Mouse (Mus musculus) limb, embryonic 10.5 days (tissue): ENCODE measurements around the gene Pif1. TPM values are rescaled to one million over a fixed set of nuclear protein-coding genes. Genes with fewer than 3 reads are reported as not detected.

Source experiments
- DNase-seq: peaks from one replicate; pipeline ENCODE4 v3.0.0-alpha.2; 2017; ENCODE audit warnings: low spot score
- H3K27ac ChIP-seq: fragments of 300-500 bp; sonication (generic); 2 replicates; pipeline ENCODE4 v1.5.1; 2016; ENCODE audit warnings: mild to moderate bottlenecking
- H3K27me3 ChIP-seq: fragments of 300-500 bp; sonication (generic); 2 replicates; pipeline ENCODE4 v1.6.1; 2016; ENCODE audit warnings: low read depth, mild to moderate bottlenecking; ENCODE audit not compliant: poor library complexity, severe bottlenecking
- H3K36me3 ChIP-seq: fragments of 300-500 bp; sonication (generic); 2 replicates; pipeline ENCODE4 v1.6.1; 2016; ENCODE audit warnings: mild to moderate bottlenecking, moderate library complexity
- H3K4me1 ChIP-seq: fragments of 300-500 bp; sonication (generic); 2 replicates; pipeline ENCODE4 v1.6.1; 2016
- H3K4me3 ChIP-seq: fragments of 300-500 bp; sonication (generic); 2 replicates; pipeline ENCODE4 v1.5.1; 2016; ENCODE audit warnings: mild to moderate bottlenecking, moderate library complexity
- H3K9me3 ChIP-seq: fragments of 300-500 bp; sonication (generic); replicated peaks from 2 replicates; pipeline ENCODE4 v1.6.1; 2016; ENCODE audit warnings: mild to moderate bottlenecking
- WGBS: fragments of 180-500 bp; shearing (Covaris S2); methylation state at CpG from one replicate; pipeline ENCODE4 v1.1.7; 2016; 5-methylcytosine and 5-hydroxymethylcytosine counted together
- polyA plus RNA-seq: library from polyadenylated mRNA; unstranded; fragments of >200 nt; fragmentation: Nextera tagmentation; extraction: Ambion mirVana; gene quantifications from 2 replicates; pipeline ENCODE4 v1.2.1, GENCODE M21; 2016

The Pif1 gene
- polyA plus RNA-seq, 1 experiment from 2014 or later = 26.7 TPM

DNA sequence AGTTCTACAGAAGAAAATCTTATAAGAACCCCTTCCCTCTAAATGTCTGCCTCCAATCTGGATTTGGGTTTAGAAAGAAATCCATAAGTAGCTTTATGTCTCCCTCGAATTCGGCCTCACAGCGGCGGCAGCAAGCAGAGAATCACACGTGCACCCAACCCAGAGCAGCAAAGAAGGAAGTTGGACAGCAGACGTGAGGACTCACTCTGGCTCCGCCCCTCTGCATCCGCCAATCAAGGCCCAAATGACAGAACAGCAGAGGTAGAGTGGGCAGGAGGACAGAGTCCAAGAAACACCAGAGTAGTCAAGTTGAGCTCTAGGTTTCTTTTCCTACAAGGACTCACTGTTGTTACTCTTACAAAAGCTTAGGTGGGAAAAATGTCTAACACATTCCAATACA is 3.9 kb upstream of the Pif1 start:
- 0 out of 2 replicates have a peak overlapping the region, but pooled peaks have one; percentile 23 for H3K27ac ChIP-seq
- no peaks in the 10 kb centered on the region for H3K36me3 ChIP-seq
- peaks cover 41% of the 10 kb centered on the region for H3K4me1 ChIP-seq
- H3K9me3 ChIP-seq = no peaks in the 10 kb centered on the region
- no peaks in the 10 kb centered on the region for H3K27me3 ChIP-seq
- no peak for DNase-seq
- 31% methylated on average over 8 of the region's 8 CpGs for WGBS
- H3K4me3 ChIP-seq = no peak overlapping the region

DNA sequence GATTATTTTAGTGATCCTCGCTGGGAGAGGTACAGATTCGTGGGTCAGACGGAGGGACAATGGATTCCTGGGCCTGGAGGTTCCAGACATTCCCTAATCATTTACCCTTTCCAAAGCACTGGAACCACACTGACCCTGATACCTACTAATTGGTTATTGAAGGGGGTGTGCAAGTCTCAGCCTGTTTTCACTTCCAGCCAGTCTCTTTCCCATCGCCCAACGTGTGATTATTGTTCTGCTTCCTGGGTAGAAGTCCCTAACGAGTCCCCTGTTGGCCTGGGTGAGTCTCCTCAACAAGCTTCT is 261 bp downstream of the Pif1 start:
- H3K4me3 ChIP-seq = peak overlapping the region; percentile 80
- H3K9me3 ChIP-seq = no peaks in the 10 kb centered on the region
- peak overlapping the region; percentile 91 for H3K27ac ChIP-seq
- peaks cover 34% of the 10 kb centered on the region for H3K4me1 ChIP-seq
- no peak for DNase-seq
- WGBS = under 1% methylated on average over 6 of the region's 6 CpGs
- H3K36me3 ChIP-seq = peaks cover 32% of the 10 kb centered on the region
- no peaks in the 10 kb centered on the region for H3K27me3 ChIP-seq

DNA sequence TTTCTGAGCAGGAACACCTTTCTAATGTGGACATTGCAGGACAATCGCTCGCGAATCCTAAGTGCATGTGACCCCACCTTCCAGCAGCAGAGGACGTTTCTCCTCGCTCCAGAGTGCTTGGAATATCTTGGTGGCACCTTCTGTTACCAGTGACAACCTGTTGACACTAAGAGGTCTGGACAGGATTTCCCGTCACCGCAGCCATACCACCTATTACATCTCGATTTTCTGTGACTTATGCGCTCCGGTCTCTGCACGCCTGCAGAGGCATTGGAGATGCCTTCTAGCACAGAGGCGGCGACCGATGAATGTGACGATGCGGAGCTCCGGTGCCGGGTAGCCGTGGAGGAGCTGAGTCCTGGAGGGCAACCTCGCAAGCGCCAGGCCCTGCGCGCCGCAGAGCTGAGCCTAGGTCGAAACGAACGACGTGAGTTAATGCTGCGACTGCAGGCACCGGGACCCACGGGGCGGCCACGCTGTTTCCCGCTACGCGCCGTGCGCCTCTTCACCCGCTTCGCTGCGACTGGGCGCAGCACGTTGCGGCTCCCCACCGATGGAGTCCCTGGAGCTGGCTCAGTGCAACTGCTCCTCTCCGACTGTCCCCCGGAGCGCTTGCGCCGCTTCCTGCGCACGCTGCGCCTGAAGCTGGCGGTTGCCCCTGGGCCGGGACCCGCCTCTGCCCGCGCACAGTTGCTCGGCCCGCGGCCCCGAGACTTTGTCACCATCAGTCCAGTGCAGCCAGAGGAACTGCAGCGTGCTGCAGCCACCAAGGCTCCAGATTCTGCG is 806 bp downstream of the Pif1 start:
- Histone ChIP-seq H3K4me1 (peaks cover 34% of the 10 kb centered on the region), H3K4me3 (peak overlapping the region; percentile 80), H3K27ac (peak overlapping the region; percentile 91), H3K36me3 (peaks cover 38% of the 10 kb centered on the region), H3K9me3 (no peaks in the 10 kb centered on the region), H3K27me3 (no peaks in the 10 kb centered on the region)
- under 1% methylated on average over 64 of the region's 64 CpGs for WGBS
- peak; percentile 71 for DNase-seq

DNA sequence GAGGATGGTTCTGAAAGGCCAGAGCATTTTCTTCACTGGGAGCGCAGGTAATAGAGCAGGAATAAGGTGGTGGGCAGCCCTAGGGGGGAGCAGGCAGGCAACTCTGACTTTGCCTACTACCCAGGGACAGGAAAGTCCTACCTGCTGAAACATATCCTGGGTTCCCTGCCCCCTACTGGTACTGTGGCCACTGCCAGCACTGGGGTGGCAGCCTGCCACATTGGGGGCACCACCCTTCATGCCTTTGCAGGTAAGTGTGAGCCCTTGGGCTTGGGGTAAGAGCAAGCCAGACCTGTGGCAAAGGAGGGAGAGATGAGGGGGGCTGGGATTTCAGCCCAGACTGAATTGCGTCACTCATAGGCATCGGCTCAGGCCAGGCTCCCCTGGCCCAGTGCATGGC is 2.1 kb downstream of the Pif1 start:
- H3K9me3 ChIP-seq = no peaks in the 10 kb centered on the region
- peaks cover 51% of the 10 kb centered on the region for H3K36me3 ChIP-seq
- 93% methylated on average over 3 of the region's 3 CpGs for WGBS
- H3K4me3 ChIP-seq = peak overlapping the region; percentile 80
- no peak for DNase-seq
- no peaks in the 10 kb centered on the region for H3K27me3 ChIP-seq
- no peak overlapping the region for H3K27ac ChIP-seq
- peaks cover 31% of the 10 kb centered on the region for H3K4me1 ChIP-seq

DNA sequence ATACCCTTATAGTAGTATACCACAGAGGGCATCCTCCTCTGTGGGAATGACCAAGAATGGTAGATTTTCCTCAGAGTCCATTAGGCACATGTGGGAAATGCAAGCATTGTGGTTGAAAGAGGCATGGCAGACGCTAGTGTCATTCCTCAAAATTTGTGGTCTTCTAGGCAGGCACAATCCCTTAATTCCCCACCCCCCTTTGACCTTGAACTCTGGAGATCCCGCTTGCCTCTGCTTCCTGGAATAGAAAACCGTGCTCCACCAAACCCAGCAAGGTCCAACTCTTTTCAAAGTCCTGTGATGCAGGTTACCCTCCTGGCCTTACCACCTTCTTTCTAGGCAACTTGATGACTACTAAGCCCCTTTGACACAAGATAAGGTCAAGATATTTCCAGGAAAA is 5.8 kb downstream of the Pif1 start:
- H3K27ac ChIP-seq = no peak overlapping the region
- H3K4me1 ChIP-seq = peaks cover 22% of the 10 kb centered on the region
- H3K9me3 ChIP-seq = no peaks in the 10 kb centered on the region
- no peaks in the 10 kb centered on the region for H3K27me3 ChIP-seq
- peaks cover 71% of the 10 kb centered on the region for H3K36me3 ChIP-seq
- 85% methylated on average over 3 of the region's 3 CpGs for WGBS
- no peak for DNase-seq
- H3K4me3 ChIP-seq = no peak overlapping the region

DNA sequence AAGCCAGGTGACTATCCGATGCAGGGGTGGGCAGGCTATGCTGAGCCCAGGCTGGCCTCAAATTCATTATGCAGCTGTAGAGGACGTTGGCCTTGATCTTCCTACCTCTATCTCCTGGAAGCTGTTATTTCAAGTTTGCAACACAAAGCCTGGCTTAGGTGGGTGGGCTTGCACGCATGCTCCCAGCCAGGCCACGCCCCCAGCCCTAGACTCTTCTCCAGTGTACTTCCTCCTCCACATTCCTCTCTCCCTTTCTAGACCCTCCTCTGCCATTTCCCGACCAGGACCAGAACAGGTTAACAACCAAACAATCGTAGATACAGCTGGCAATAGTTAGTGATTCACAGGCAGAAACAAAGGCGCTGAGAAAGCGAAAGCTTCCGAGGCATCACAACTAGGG is 6.6 kb downstream of the Pif1 start:
- Histone ChIP-seq H3K9me3 (no peaks in the 10 kb centered on the region), H3K27me3 (no peaks in the 10 kb centered on the region), H3K4me3 (no peak overlapping the region), H3K36me3 (peaks cover 71% of the 10 kb centered on the region), H3K27ac (no peak overlapping the region), H3K4me1 (peaks cover 13% of the 10 kb centered on the region)
- 86% methylated on average over 9 of the region's 9 CpGs for WGBS
- no peak for DNase-seq

DNA sequence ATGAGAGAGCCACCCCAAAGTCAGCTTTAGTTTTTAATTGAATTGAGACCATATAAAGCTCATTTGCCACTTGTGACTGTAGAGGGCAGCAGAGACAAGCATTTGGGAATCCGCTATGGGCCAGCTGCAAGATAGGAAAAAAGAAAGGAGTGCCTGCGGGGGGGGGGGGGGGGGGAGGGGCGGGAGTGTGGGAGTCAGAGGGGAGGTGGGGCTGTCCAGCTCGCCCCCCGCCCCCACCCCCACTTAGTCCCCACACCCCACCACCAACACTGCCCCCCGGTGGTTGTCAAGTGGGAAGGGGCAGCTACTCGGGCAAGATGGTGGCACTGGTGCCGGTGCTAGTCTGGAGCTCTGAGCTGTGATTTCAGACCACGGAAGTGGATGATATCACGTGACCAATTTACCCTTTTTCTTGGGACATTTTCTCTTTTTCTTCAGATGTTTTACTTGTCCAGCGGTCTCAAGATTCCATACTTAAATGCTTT is 11.8 kb downstream of the Pif1 start:
- H3K27me3 ChIP-seq = no peaks in the 10 kb centered on the region
- no peak overlapping the region for H3K27ac ChIP-seq
- no peaks in the 10 kb centered on the region for H3K4me1 ChIP-seq
- H3K36me3 ChIP-seq = peaks cover 23% of the 10 kb centered on the region
- H3K4me3 ChIP-seq = peak overlapping the region; percentile 24; the same call in 1 of the 2 replicates
- DNase-seq = peak; percentile 54
- H3K9me3 ChIP-seq = no peaks in the 10 kb centered on the region
- 57% methylated on average over 6 of the region's 11 CpGs for WGBS

DNA sequence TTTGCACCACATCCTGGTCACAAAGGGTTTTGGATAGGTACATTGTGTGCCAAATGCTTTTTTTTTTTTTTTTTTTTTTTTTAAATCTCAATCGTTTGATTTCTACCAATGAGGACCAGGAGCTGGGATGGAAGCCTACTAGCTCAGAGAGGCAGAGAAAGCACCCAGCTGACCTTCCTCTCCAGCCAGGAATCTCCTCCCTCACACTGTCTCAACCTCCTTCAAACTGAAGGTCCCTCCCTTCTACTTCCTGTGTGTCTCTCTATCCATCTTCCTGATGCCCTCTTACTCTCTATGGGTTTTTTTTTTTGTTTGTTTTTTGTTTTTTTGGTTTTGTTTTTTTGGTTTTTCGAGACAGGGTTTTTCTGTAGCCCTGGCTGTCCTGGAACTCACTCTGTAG is 14.0 kb downstream of the Pif1 start:
- 72% methylated on average over 2 of the region's 2 CpGs for WGBS

DNA sequence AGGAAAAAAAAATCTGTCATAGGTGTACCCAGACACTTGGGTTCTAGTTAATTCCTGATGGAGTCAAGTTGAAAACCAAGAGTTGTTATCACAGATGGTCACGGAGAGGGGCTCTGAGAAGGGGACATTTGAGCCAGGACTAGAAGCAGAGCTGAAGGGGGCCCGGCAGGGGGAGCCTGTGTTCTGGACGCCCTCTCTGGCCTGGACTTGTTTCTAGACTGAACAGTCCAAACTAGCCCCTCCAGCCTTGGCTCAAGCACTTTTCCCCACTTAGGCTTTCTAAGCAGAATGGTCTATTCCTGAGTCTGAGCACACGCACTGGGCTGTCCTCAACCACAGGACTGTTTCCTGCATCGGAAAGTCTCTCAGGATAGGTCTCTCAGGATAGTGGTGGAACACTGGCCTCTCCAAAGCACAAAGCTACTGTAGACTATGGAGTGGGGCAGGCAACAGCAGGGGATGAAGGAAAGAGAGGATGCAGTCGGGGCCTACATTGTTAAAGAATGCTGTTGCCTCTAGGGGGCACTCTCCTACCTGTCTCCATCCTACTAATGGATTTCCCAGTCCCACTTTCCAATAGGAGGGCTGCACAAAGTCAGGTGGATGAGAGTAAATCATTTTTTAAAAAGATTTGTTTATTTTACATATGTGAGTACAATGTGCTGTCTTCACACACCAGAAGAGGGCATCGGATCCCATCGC is 16.6 kb downstream of the Pif1 start:
- Histone ChIP-seq H3K4me1 (peaks cover 12% of the 10 kb centered on the region), H3K27ac (no peak overlapping the region), H3K9me3 (no peaks in the 10 kb centered on the region), H3K27me3 (peaks cover 14% of the 10 kb centered on the region), H3K4me3 (no peak overlapping the region), H3K36me3 (no peaks in the 10 kb centered on the region)
- WGBS = 48% methylated on average over 8 of the region's 8 CpGs
- DNase-seq = no peak

More for the DNA sequence above, 14.0 kb downstream of the Pif1 start:
- Histone ChIP-seq H3K9me3 (no peaks in the 10 kb centered on the region), H3K27ac (no peak overlapping the region), H3K4me3 (no peak overlapping the region), H3K36me3 (peaks cover 1% of the 10 kb centered on the region), H3K27me3 (no peaks in the 10 kb centered on the region), H3K4me1 (peaks cover 4% of the 10 kb centered on the region)
- DNase-seq = no peak

DNA sequence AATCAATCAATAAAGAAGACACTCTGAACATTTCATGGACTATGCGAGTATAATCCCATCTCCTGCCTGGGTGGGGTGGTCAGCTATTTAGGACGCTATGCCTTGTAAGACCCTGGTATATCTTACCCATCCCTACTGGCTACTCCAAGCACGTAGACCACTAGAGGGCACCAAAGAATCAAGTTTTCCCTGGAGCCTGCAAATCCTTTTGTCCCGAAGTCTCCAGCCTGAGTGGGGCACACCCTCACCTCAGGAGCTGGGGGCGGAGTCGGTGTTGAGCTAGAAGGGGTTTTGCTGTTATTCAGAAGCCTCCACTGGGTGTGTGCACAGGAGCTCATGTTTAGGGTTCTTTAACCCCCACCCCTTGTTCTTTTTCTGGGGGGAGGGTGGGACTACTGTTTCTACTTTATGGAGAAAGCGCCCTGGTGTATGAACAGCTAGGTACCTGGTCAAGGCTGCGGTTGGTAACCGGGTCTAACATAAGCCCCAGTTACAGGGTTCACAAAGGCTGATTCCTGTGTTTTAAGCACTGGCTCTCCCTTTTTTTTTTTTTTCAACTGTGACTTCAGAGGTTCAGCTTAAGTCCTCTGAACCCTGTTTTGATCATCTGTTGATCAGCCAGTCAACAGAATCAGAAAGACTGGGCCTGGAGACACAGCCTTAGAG is 18.6 kb downstream of the Pif1 start:
- peak; percentile 89 for DNase-seq
- Histone ChIP-seq H3K4me3 (0 out of 2 replicates have a peak overlapping the region, but pooled peaks have one; percentile 17), H3K9me3 (no peaks in the 10 kb centered on the region), H3K27ac (peak overlapping the region; percentile 74), H3K27me3 (peaks cover 14% of the 10 kb centered on the region), H3K4me1 (peaks cover 12% of the 10 kb centered on the region), H3K36me3 (no peaks in the 10 kb centered on the region)
- WGBS = 5% methylated on average over 9 of the region's 9 CpGs

DNA sequence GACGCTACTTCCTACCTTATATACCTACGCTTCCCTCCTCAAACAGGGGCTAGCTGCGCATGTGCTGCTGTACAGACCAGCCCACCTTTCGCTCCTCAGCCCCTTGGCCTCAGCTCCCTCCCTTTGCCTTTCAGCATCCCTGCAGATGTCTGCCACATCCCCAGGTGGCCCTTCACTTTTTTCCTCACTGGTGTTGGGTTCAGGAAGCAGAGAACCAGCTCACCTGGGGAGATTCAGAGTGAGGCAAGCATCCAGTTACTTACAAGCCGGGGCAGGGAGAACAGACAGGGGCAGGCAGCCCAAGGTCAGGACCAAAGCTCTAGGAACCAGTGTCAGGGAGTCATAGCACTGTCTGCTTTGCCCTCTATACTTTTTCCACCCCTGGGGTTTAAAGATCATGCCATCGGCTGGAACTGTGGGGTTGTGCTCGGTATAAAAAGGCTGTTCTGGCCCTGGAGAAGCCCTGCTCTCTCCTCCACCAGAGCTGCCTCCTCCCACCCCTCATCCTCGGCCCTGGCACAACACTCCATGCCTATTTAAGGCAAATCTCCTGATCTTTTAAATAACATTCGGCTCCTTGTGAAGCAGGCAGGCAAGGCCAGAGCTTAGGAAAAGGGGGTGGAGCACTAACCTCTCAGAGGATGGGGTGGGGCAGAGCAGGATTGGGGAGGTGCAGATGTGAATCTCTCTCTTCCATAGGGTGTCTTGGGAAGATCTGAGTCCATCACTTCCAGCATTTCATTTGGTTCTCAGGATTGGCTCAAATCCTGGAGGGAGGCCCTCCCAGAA is 19.6 kb downstream of the Pif1 start:
- Histone ChIP-seq H3K27me3 (peaks cover 14% of the 10 kb centered on the region), H3K4me1 (peaks cover 12% of the 10 kb centered on the region), H3K36me3 (no peaks in the 10 kb centered on the region), H3K9me3 (no peaks in the 10 kb centered on the region), H3K27ac (peak overlapping the region; percentile 74), H3K4me3 (no peak overlapping the region)
- WGBS = 36% methylated on average over 9 of the region's 9 CpGs
- DNase-seq = no peak

DNA sequence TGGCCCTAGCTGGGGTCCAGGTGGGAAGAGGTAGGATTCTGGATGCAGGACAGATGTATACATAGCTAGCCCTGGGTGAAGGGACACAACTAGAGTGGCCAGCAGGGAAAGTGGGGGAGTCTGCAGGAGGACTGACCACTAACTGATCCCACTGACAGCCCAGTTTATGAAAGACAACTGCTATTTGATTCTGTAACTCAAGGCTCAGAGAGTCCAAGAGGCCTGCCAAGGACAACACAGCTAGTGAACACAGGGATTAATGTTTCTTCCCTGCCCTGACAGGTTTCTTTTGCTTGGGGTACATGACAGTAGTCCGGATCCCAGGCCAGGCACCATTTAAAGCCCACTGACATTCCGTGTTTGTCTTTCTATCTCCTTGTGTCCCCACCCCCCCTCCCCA is 20.2 kb downstream of the Pif1 start:
- H3K36me3 ChIP-seq = no peaks in the 10 kb centered on the region
- no peak overlapping the region for H3K27ac ChIP-seq
- no peak overlapping the region for H3K4me3 ChIP-seq

More for the DNA sequence above, 20.2 kb downstream of the Pif1 start:
- no peak for DNase-seq
- no peaks in the 10 kb centered on the region for H3K9me3 ChIP-seq
- H3K27me3 ChIP-seq = peaks cover 14% of the 10 kb centered on the region
- peaks cover 12% of the 10 kb centered on the region for H3K4me1 ChIP-seq
- 51% methylated on average over 2 of the region's 2 CpGs for WGBS
